Mouse (Mus musculus): ENCODE results near the gene Atp6v1a.

DNA sequence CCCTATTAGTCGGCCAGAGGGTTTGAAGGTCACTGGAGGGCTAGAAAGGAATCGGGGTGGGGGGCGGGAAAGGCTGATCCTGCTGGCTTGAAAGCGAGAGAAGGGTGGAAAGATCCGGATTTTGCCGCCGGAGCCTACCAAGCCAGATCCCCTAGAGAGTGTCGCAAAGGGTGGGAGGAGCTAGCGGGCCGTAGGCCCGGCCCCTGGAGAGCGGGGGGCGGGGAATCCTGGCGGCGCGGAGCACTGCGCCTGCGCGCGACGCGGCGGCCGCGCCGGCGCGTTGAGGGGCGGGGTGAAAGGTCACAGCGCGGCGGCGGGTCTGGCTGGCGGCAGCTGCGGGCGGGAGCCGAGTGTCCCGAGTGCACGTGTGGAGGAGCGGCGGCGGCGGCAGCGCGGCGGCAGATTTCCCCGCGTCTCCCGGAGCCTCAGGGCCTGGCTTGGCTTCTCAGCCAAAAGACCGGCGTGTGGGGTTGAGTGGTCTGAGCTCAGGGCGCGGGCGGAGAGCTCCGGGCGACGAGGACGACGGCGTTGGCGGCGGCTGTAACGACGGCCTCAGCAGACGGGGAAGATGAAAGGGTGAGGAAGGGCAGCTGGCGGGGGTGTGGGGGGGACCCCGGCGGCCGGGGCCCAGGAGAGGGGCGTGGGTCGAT is at the start of gene Atp6v1a, which contains the start of gene Naa50:
- no peak for TF ChIP-seq CTCF (IDR thresholded peaks at IDR 0.05; ENCODE audit: low read depth)
- no peak for TF ChIP-seq EP300 (IDR thresholded peaks at IDR 0.05; ENCODE audit: low read depth)
